26 mouse cellular contexts compared by ENCODE assay signal in genomic region chr16:45021443-45021842, GRCm38 (mm10).
DNase-seq lines count a peak whose midpoint lies in the region; ATAC-seq and TF ChIP-seq lines count a peak whose summit lies in the region.
"Had no signal": no experiment of that assay in that cellular context is flagged by ENCODE, and none has a peak within 500 bp of the region (broad histone marks: within the 10 kb centered on the region; RNA-seq: fewer than 3 reads in every experiment).

No protein-coding gene starts in this region.

- peak; percentile 87 for DNase-seq in 416B (ENCODE audit: low read depth)
- no peak for DNase-seq in G1E (ENCODE audit: low spot score)
- DNase-seq in T-cell, adult 2 months (ENCODE audit: low spot score) = peak; percentile 13
- peak; percentile 67 for DNase-seq in naive thymus-derived CD4-positive, alpha-beta T cell, adult 2 months (ENCODE audit: low read depth)
- no peak for DNase-seq in heart, postnatal 4 days
- DNase-seq in cerebellum, adult 11 months = no peak
- DNase-seq in heart, adult 11 months = no peak
- DNase-seq: adrenal gland, adult 8-10 months; adrenal gland, postnatal 25 days; cerebellum, adult 18-20 months; cerebellum, adult 9-10 months; cerebellum, postnatal 14 days; forebrain, postnatal 0 days; gastrocnemius, adult 2 months; gastrocnemius, postnatal 14 days; heart, adult 2 months; heart, postnatal 14 days; kidney, adult 18-20 months had no signal

- H3K4me3 ChIP-seq in G1E (ENCODE audit: low read depth, low read length) = no peak overlapping the region
- H3K4me3 ChIP-seq: gastrocnemius, adult 2 months; heart, adult 2 months; heart, embryonic 10.5 days; heart, embryonic 13.5 days; hindbrain, embryonic 12.5 days; hindbrain, embryonic 15.5 days had no signal

- H3K9me3 ChIP-seq in G1E (replicated peaks) = no peaks in the 10 kb centered on the region
- H3K9me3 ChIP-seq: heart, embryonic 10.5 days; heart, embryonic 13.5 days; hindbrain, embryonic 12.5 days; hindbrain, embryonic 15.5 days had no signal

- ATAC-seq in G1E (ENCODE audit: extremely low read depth, insufficient number of reproducible peaks, low FRiP score, poor library complexity, severe bottlenecking) = peak; percentile 29; the same call in 1 of the 2 replicates
- ATAC-seq: activated CD4-positive, CD25-positive, alpha-beta regulatory T cell, adult 4 months; forebrain, embryonic 14.5 days; forebrain, postnatal 0 days; inflammation-experienced regulatory T-cells, adult 6 months; intestine, embryonic 16.5 days had no signal

- H3K4me1 ChIP-seq in G1E (ENCODE audit: insufficient read depth, low read depth, low read length) = peaks cover 60% of the 10 kb centered on the region
- H3K4me1 ChIP-seq: heart, embryonic 10.5 days; heart, embryonic 13.5 days; hindbrain, embryonic 12.5 days; hindbrain, embryonic 15.5 days had no signal

- no peaks in the 10 kb centered on the region for H3K27me3 ChIP-seq in G1E (ENCODE audit: insufficient read depth, low read length)
- H3K27me3 ChIP-seq: heart, embryonic 13.5 days; hindbrain, embryonic 12.5 days; hindbrain, embryonic 15.5 days had no signal

- no peak for TF ChIP-seq CTCF in G1E (IDR thresholded peaks at IDR 0.05; ENCODE audit: low read depth, low read length)

- no peaks in the 10 kb centered on the region for H3K36me3 ChIP-seq in G1E (replicated peaks)
- H3K36me3 ChIP-seq: heart, embryonic 10.5 days; heart, embryonic 13.5 days; hindbrain, embryonic 12.5 days; hindbrain, embryonic 15.5 days had no signal

Comparison
In these comparisons a context has a peak if more than half of its experiments do, and no peak if none do; other contexts are left out.
1. DNase-seq: peak in 416B (single experiment), T-cell, adult 2 months (single experiment) and naive thymus-derived CD4-positive, alpha-beta T cell, adult 2 months (single experiment); none in G1E (single experiment), heart, postnatal 4 days (single experiment), cerebellum, adult 11 months (single experiment) and heart, adult 11 months (single experiment).